Mouse (Mus musculus) left cerebral cortex, postnatal 14 days (tissue): ENCODE data around the gene 4930579F01Rik. TPM values are rescaled to one million over a fixed set of nuclear protein-coding genes. Genes with fewer than 3 reads are reported as not detected.
A peak's percentile ranks its signal among the peaks of the same experiment; 100 is the strongest.
"Not testable (repeated sequence)": the region's sequence is repeated elsewhere in the genome, so short reads cannot be mapped to it uniquely, and the experiment has no call there.

ENCODE experiments used
- DNase-seq, 2 experiments: peaks; one replicate each; pipeline ENCODE4 v3.0.0; 2021 to 2022; ENCODE audit warnings: low spot score in 2 of 2, mixed read lengths in 1 of 2
- intact Hi-C: fragments of 180-260 bp; cut with DNase I; formaldehyde crosslinking; loops from one replicate; pipeline ENCODE4 v1.15.1; 2025
- total RNA-seq, 2 experiments: library from RNA; stranded (reverse); gene quantifications; 2 replicates each; pipeline ENCODE4 v1.2.3; 2021

Gene 4930579F01Rik
- total RNA-seq, 2 experiments from 2014 or later, result not detected

DNA sequence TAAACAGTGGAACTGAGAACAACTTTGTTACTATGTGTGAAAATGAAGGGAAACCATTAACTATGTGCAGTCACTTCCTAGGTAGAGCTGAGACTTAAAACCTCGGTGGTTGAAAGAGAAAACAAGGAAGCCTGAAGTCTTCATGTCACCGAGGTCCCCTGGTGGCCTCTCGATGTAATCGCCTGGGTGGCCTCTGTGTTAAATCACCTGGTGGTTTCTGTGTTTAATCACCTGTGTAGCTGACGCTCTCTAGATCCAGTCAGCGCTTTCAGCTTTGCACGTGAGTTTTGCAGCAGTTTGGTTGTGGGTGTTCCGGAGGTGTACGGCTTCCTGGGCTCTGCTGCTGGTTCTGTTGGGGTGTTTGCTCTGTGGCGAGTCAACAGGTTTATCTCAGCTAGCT is 20.3 kb downstream of the 4930579F01Rik start:
- intact Hi-C loops, result no loop called here
- no peak for DNase-seq

DNA sequence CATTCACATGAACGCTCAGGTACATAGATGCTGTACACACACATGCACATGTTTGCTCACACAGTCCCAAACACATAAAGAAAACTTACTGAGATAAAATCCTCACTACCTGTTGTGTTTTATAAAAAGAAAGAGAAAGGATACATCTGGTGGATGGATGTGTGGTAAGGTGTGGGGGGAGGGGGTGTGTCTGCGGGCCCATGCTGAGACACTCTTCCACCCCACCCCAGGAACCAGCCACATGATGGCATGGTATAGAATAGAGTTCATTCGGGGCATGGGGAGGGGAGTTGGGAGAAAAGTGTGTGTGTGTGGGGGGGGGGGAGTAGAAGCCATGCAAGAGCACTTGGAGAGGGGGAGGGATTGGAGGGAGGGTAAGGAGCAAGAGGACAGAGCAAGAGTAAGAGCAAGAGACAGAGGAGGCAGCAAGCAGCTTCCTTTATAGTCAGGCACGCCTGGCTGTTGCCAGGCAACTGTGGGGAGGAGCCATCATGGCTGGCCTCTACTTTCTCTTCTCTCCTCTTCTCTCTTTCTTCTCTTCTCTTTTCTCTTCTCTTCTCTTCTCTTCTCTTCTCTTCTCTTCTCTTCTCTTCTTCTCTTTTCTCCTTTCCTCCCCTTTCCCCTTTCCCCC is 31.0 kb downstream of the 4930579F01Rik start:
- intact Hi-C loops, result no loop called here

DNA sequence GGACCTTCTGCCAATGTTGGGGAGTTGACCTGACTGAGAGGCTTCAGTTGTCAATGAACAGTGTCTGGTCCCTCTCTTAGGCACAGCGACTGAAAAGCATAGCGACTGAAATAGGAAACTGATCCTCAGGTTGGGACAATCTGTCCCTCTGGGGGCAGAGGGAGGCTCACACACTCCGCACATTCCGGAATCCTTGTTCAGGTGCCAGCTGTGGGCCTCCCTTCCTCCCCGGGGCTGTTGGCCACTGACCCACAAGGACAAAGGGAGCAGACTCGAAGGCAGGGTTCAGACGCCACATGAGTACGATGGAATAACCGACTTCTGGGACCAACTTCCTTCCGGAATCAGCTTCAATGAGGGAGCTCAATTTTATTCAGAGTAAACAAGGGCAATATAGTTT is 32.0 kb downstream of the 4930579F01Rik start:
- intact Hi-C loops, result no loop called here
- DNase-seq, result no peak

More for the DNA sequence above, 31.0 kb downstream of the 4930579F01Rik start:
- no peak for DNase-seq

DNA sequence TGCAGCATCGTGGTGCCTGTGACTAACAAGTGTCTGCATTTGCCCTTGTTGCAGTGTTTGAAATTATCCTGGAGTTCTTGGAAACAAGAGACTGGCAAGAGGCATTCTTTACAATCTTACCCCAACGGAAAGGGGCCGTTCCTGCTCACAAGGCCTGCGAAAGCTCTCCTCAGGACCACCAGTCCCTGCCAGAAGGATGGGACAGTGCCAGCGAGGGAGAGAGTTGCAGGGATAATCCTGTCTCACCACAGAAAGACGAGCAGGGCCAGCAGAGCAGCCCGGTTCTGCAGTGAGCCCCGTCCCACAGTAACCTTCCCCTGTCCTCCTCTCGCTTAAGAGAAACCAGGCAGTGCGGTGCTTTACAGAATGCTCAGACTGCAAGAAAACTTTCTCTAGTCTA is 37.0 kb downstream of the 4930579F01Rik start:
- intact Hi-C loops, result no loop called here
- no peak for DNase-seq

DNA sequence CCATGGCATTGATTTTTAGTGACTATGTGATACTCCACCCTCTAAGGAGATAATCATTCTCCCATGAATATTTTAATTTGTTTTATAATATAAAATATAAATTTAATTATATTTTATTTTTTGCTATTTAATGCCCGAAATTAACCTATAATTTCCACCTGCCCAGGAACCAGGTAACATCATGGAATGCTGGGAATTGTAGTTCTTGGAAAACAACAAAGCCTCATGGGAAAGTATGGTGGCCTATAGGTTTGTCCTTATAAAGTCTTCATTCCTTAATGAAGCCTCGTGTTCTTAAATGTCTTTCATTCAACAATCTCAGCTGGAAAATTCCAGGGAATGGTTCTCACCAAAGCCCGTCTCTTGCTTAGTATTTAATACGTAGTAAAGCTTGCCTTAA is 38.6 kb downstream of the 4930579F01Rik start:
- DNase-seq, result no peak
- intact Hi-C loops, result no loop called here

DNA sequence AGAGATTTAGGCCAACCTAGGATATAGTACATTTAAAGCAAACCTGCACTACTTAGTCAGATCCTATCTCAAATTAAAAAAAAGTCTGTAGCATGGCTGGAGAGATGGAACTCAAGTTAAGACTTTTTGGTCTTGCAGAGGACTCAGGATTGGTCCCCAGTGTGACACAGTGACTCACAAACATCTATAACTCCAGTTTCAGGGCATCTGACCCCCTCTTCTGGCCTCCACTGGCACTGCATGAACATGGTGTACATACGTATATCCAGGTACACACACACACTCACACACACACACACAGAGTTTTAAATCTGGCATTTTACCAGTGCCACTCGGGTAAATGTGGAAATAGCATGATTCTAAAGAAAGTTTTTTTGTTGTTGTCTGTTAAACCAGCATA is 44.8 kb downstream of the 4930579F01Rik start:
- intact Hi-C loops, result loop anchor here (5.0 kb wide), 1 partner anchor 212 kb away; no protein-coding TSS in a partner anchor
- DNase-seq, result no peak

DNA sequence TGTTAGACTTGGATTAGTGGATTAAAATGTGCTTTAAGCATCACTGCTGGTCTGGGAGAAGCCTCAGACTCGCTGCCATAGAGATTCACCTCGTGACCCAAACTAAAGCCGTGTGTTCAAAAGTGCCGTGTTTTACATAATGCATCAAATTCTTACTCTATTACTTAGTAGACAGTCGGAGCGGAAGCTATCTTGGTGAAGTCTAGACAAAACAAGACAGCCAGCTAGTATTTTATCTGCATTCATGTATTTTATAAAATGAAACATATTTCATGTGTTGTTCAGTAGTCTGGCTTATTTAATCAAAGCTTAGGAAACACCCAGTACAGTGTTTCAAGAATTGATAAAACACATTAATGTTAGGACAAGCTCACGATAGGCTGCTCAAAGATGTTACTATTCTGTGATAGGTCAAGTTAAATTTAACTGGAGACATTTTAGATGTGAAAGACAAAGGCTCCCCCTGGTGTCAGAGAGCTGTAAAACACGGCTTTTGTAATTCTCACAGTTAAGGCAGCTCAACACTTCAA is 48.9 kb downstream of the 4930579F01Rik start, which contains the start of gene Mttp:
Gene Mttp (minus strand): TSS at position 327 of the 530 bp plus-strand sequence.
- intact Hi-C loops, result loop anchor here (2.0 to 5.0 kb wide), 3 partner anchors 67 to 366 kb away; no protein-coding TSS in a partner anchor
- DNase-seq, result peak; percentile 90 to 92

DNA sequence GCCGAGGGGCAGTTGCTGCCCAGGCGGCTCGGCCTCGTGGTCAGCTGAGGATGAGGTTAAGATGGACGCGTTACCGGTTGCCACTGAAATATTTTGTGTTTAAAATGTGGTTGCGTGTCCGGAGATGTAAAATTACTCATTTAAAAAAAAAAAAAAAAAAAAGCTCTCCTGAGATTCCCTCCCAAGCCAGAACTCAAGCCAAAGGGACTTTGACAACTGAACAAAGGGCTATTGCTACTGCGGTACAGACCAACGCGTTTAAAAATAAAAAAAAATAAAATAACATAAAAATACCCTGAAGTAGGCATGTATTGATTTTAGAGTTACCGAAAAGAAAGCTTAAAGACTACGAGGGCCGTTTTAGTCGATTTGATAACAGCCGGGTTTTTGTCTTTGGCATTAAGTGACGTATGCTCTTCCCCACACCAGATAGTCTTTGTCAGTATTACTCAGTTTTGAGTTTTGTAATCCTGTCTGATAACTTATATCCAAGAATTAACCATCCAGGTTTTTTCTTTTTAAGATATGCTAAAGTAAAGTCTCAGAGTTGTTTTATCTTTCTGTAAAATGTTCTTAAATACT is 49.5 kb downstream of the 4930579F01Rik start:
- no peak for DNase-seq
- intact Hi-C loops, result loop anchor here (2.0 to 5.0 kb wide), 2 partner anchors 67 to 365 kb away; no protein-coding TSS in a partner anchor

DNA sequence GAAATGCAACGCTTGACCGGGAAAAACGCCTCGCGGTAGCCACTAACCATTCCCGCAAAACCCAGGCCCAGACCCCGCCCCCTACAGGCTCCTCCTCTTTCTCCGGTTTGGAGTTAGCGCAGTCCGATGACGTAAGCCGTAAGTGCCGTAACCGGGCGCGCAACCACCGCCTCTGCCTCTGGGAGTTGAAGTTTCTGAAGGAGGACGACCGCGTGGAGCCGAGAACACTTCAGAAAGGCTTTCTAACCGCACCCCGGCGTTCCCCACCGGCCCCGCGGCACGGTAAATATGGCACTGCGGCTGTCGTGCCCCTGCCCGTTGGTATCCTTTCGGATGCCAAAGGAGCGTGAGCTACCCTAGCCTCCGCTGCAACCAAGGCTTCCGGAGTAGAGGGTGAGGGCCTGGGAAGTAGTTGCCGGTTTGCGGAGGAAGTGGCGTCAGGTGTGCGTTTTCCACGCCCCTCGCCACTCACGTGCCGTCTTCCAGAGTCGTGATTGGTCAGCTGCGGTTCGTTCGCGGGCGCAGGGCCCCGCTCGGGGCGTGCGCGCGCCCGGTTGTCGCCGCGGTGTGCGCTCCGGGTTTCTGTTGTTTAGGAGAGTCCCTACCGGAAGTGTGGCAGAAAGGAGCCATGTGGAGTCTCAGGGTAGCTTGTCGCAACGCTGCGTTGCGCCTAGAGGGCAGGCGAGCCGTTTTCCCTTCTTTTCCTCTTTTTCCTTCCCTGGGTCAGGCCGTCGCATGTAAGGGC is 50.1 kb downstream of the 4930579F01Rik start, which contains the start of gene Trmt10a:
Gene Trmt10a (plus strand): TSS at position 134 of the 745 bp plus-strand sequence.
- DNase-seq, result peak; percentile 98
- intact Hi-C loops, result loop anchor here (1.0 to 5.0 kb wide), 5 partner anchors 66 to 365 kb away; partner anchors contain the start of gene Lamtor3

DNA sequence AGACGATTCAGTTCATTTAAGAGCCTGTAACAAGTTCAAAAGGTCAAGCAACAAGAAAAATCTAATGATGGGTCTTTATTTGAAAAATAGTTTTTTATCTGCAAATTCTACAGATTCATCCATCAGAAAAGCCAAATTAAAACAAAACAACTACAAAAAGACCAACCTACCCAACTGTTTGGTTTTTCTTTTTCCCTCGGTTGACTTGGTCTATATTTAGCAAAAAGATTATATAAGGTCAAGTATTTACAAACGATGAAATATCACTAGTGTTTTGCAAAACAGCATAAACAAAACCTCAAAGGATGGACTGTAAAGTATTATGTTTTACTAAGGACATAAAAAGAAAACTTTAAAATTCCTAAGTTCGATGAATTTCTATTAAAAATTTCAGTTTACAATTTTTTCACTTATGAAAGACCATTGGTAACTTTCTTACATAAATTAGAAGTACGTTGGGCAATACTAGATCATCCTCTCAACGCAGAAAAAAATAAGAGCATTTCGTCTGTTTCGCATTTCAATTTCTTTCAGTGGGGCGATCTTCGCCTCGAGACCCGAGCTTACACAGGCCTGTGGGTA is 50.8 kb downstream of the 4930579F01Rik start:
- DNase-seq, result no peak
- intact Hi-C loops, result loop anchor here (1.0 to 5.0 kb wide), 4 partner anchors 66 to 278 kb away; partner anchors contain the start of gene Lamtor3

DNA sequence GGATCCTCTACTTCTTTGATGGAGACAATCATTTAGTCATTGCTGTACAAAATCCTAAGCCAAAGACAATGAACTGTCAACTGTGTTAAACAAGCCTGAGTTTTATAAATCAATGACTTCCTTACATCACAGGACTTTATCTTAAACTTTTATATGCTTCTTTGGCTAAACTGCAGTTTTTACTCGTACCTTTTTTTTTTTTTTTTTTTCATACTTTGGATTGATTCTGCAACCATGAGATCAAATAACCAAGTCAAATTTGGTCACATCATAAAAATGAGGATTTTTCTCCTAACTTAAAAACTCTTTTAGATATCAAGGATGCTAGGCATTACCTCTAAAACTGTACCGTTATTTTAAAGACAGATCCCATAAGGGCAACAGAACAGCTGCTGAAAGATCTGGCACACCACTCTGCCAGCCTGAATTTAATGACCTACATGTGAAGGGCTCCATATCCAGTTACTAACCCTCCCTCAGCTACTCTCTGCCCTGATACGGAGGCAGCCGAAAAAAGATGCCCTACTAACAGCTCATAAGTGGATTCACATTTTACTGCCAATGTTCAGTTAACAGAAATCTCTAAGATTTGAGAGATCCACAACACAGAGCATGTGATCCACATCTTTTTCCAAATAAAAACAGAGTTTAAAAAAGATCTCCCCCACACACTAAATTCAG is 51.4 kb downstream of the 4930579F01Rik start:
- no peak for DNase-seq
- intact Hi-C loops, result loop anchor here (2.0 to 5.0 kb wide), 3 partner anchors 65 to 223 kb away; partner anchors contain the start of gene Lamtor3

DNA sequence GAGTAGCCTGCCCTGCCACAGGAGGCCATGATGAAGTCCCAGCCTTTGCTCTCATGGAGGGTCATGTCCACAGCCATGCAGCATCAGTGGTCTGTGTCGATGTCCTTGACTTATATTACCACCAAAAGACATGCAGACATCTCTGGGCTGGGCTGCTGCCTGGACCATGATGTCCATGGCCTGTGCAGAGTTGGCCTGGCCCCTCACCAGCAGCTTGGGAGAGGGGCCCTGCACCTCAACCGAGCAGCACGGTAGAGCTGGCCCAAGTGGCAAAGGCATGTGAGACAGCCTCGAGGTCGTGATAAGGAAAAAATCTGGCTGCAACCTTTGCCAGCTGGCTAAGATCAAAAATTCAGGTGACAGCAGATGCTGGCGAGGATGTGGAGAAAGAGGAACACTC is 54.0 kb downstream of the 4930579F01Rik start:
- intact Hi-C loops, result loop anchor here (5.0 kb wide), 1 partner anchor 62 kb away; no protein-coding TSS in a partner anchor

DNA sequence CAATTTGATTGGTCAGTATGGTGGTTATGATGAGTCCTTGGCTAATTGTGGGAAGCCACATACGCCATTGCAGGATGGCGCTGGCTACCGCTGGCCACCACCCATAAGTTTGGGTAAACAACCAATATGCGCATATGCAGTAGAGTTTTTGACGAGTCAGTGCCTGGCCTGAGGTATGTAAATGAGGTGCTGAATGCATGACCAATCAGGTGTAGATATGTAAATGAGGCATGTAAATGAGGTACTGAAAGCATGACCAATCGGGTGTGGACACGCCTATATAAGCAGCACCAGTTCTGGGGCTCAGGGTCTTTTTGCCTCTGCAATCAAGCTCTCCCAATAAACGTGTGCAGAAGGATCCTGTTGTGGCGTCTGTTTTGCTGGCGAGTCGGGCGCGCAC is 55.5 kb downstream of the 4930579F01Rik start:
- intact Hi-C loops, DNase-seq: not testable (repeated sequence)

More for the DNA sequence above, 54.0 kb downstream of the 4930579F01Rik start:
- no peak for DNase-seq

DNA sequence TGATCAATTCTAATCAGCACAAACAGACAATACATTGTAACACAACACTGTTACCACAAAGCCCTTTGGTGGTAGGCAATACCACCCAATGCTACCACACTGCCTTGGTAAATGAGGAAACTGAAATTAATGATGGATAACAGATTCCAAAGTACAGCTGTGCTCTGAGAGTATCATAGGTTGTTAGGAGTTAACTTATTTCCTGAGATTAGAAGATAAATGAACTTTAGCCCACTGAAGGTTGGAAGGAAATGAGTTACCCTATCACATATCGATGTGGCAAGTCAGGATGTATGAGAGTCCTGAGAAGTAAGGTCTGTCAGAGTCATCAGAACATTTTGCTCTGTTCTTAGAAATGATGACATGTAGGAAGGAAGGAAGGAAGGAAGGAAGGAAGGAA is 59.1 kb downstream of the 4930579F01Rik start:
- intact Hi-C loops, result no loop called here
- DNase-seq, result no peak

DNA sequence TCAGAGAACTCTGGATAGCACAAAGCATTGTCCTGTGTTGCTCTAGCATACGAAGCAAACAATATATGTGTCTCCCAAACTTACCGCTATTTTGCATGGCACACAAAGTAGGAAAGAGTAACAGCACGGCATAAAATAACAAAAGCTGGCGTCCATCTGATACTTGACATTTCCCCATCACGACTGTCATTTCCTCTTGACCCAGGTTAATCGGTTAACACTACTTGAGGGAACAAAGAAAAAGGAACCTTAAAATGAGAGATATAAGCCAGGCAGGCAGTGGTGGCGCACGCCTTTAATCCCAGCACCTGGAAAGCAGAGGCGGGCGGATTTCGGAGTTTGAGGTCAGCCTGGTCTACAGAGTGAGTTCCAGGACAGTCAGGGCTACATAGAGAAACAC is 59.7 kb downstream of the 4930579F01Rik start:
- no peak for DNase-seq
- intact Hi-C loops, result no loop called here

DNA sequence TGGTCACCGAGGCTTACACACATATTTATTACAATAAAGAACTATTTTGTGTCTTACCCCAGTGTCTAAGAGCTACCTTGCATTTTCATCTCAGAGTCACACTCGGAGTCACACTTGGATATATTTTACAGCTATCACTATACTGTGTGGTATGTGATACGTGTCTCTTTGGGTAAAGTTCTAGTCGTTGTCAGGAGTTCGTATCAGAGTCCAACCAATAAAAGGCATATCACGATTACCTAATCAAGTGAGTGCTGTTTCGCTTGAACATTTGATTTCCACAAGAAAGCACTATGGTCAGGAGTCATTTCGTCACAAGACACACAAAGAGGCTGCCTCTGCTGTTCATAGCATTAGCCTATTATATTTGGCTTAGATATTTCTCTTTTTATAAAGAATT is 60.2 kb downstream of the 4930579F01Rik start:
- no peak for DNase-seq
- intact Hi-C loops, result no loop called here

DNA sequence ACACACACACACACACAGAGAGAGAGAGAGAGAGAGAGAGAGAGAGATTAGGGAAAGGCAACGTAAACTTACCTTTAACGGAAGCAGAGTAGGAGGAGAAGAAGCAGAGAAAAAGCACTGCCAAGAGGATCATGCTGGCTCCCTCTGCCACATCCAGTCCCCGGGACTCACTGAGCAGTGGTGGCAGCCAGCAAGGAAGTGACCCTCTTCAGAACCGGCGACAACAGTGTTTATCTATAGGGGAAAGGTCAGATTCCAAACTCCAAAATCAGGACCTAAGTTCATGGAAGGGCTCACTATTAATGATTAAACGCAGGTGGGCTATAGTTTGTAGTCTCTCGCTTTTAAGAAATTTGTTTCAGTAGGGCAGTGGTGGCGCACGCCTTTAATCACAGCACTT is 62.5 kb downstream of the 4930579F01Rik start:
- intact Hi-C loops, result no loop called here
- DNase-seq, result no peak

DNA sequence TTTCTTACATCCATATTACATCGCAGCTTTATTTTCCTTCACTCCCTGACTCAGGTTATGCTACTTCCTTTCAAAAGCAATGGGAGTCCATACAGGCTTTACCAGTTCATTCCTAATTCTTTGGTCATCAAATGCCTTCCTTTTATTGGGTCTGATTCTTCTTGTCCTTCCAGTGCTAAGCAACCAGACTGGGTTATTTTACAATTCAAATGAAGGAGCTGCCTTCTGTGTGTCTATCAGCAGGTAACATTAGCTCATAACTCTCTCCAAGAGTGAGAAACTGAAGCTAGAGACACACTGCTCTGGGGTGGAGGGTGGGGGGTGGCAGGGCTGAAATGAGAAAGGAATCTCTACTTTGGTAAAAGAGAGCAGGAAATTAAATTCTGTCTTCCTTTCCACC is 62.9 kb downstream of the 4930579F01Rik start:
- DNase-seq, result no peak
- intact Hi-C loops, result no loop called here

DNA sequence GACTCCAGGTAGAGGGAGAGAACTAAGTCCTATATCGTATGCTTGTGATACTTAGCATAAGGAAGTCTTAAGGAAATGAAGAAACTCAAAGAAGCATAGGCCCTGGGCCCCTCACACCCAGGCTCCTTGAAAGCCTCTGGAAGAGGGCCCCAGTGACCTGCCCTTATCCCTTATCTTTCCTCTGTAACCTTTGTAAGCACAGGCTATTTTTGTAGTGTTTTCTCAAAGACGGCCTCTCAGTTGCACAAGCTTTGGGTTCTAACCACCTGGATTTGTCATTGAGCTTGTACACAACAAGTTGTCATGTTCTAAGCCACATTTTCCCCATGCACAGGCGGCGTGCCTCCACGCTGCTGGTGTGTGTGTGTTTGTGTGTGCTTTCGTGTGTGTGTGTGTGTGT is 64.5 kb downstream of the 4930579F01Rik start:
- no peak for DNase-seq
- intact Hi-C loops, result no loop called here
